Mouse (Mus musculus): ENCODE measurements around the gene Sptan1. TPM values are rescaled to one million over a fixed set of nuclear protein-coding genes. Genes with fewer than 3 reads are reported as not detected.
"Not testable (repeated sequence)": the region's sequence is repeated elsewhere in the genome, so short reads cannot be mapped to it uniquely, and the experiment has no call there.

Gene Sptan1
- polyA plus RNA-seq, 1 experiment from 2014 or later, result 115 TPM

- peak within 1 kb of the TSS; percentile 94 for H3K27ac ChIP-seq (ENCODE audit: low read length)
- TF ChIP-seq CTCF (IDR thresholded peaks at IDR 0.05), result no peak; the same call in 1 of the 2 replicates
- TF ChIP-seq EP300 (IDR thresholded peaks at IDR 0.05), result peak; percentile 34; the same call in 1 of the 2 replicates
- peak; percentile 98 for ATAC-seq
- H3K9me3 ChIP-seq (ENCODE audit: low read length), result no peaks in the 10 kb centered on the region
- H3K9ac ChIP-seq (replicated peaks; ENCODE audit: low read depth), result peak within 1 kb of the TSS; percentile 69
- DNase-seq (ENCODE audit: low spot score), result peak; percentile 97
- WGBS, result 2% methylated on average over 54 of the region's 54 CpGs
- peak within 1 kb of the TSS; percentile 81 for H3K4me2 ChIP-seq (replicated peaks; ENCODE audit: low read depth, low read length)
- H3K4me3 ChIP-seq (ENCODE audit: low read depth, low read length), result peak within 1 kb of the TSS; percentile 57
- no peaks in the 10 kb centered on the region; the same call in 1 of the 2 replicates for H3K4me1 ChIP-seq (ENCODE audit: insufficient read depth, low read depth, low read length)
- H3K27me3 ChIP-seq (replicated peaks; ENCODE audit: insufficient read depth, low read length), result no peaks in the 10 kb centered on the region
- no peaks in the 10 kb centered on the region for H3K36me3 ChIP-seq (ENCODE audit: insufficient read depth, low read length)
Observed at GRCm38 (mm10) chr2:30048699-30049388, 83.5 kb downstream of the Sptan1 start, which contains the start of gene Wdr34. Wdr34 (minus strand) TSS chr2:30048881.

- no peak for ATAC-seq
- Histone ChIP-seq H3K4me2 (replicated peaks; ENCODE audit: low read depth, low read length) (no peak overlapping the region), H3K27ac (ENCODE audit: low read length) (no peak overlapping the region), H3K36me3 (ENCODE audit: insufficient read depth, low read length) (no peaks in the 10 kb centered on the region), H3K27me3 (replicated peaks; ENCODE audit: insufficient read depth, low read length) (no peaks in the 10 kb centered on the region), H3K9ac (replicated peaks; ENCODE audit: low read depth) (no peak overlapping the region), H3K4me1 (ENCODE audit: insufficient read depth, low read depth, low read length) (no peaks in the 10 kb centered on the region; the same call in 1 of the 2 replicates), H3K9me3 (ENCODE audit: low read length) (no peaks in the 10 kb centered on the region), H3K4me3 (ENCODE audit: low read depth, low read length) (no peak overlapping the region)
- DNase-seq (ENCODE audit: low spot score), result no peak
- TF ChIP-seq CTCF (IDR thresholded peaks at IDR 0.05), result no peak
- no peak for TF ChIP-seq EP300 (IDR thresholded peaks at IDR 0.05)
- 73% methylated on average over 3 of the region's 3 CpGs for WGBS
Observed at GRCm38 (mm10) chr2:30049831-30050230, 84.5 kb downstream of the Sptan1 start.

- 36% methylated on average over 6 of the region's 6 CpGs for WGBS
- Histone ChIP-seq H3K27me3 (replicated peaks; ENCODE audit: insufficient read depth, low read length) (no peaks in the 10 kb centered on the region), H3K9ac (replicated peaks; ENCODE audit: low read depth) (no peak overlapping the region), H3K27ac (ENCODE audit: low read length) (no peak overlapping the region), H3K4me3 (ENCODE audit: low read depth, low read length) (no peak overlapping the region), H3K4me2 (replicated peaks; ENCODE audit: low read depth, low read length) (no peak overlapping the region), H3K36me3 (ENCODE audit: insufficient read depth, low read length) (no peaks in the 10 kb centered on the region), H3K9me3 (ENCODE audit: low read length) (no peaks in the 10 kb centered on the region), H3K4me1 (ENCODE audit: insufficient read depth, low read depth, low read length) (no peaks in the 10 kb centered on the region; the same call in 1 of the 2 replicates)
- TF ChIP-seq CTCF (IDR thresholded peaks at IDR 0.05) (peak; percentile 65), EP300 (IDR thresholded peaks at IDR 0.05) (no peak)
- DNase-seq (ENCODE audit: low spot score), result peak; percentile 19
- no peak for ATAC-seq
Observed at GRCm38 (mm10) chr2:30051992-30052761, 86.8 kb downstream of the Sptan1 start.

GRCm38 (mm10) chr2:30055310-30055709, 90.0 kb downstream of the Sptan1 start:
- not testable (repeated sequence) for H3K4me3 ChIP-seq (ENCODE audit: low read depth, low read length); H3K36me3 ChIP-seq (ENCODE audit: insufficient read depth, low read length); H3K4me1 ChIP-seq (ENCODE audit: insufficient read depth, low read depth, low read length); H3K4me2 ChIP-seq (replicated peaks; ENCODE audit: low read depth, low read length); H3K9me3 ChIP-seq (ENCODE audit: low read length); H3K9ac ChIP-seq (replicated peaks; ENCODE audit: low read depth); H3K27ac ChIP-seq (ENCODE audit: low read length); DNase-seq (ENCODE audit: low spot score); ATAC-seq; H3K27me3 ChIP-seq (replicated peaks; ENCODE audit: insufficient read depth, low read length)
- 90% methylated on average over 3 of the region's 3 CpGs for WGBS
- peak; percentile 30; the same call in 1 of the 2 replicates for TF ChIP-seq CTCF (IDR thresholded peaks at IDR 0.05)

- no peaks in the 10 kb centered on the region for H3K36me3 ChIP-seq (ENCODE audit: insufficient read depth, low read length)
- WGBS, result 84% methylated on average over 3 of the region's 3 CpGs
- DNase-seq (ENCODE audit: low spot score), result no peak
- no peak overlapping the region for H3K27ac ChIP-seq (ENCODE audit: low read length)
- TF ChIP-seq CTCF (IDR thresholded peaks at IDR 0.05) (no peak), EP300 (IDR thresholded peaks at IDR 0.05) (no peak)
- no peaks in the 10 kb centered on the region for H3K27me3 ChIP-seq (replicated peaks; ENCODE audit: insufficient read depth, low read length)
- no peak overlapping the region for H3K4me3 ChIP-seq (ENCODE audit: low read depth, low read length)
- H3K9me3 ChIP-seq (ENCODE audit: low read length), result no peaks in the 10 kb centered on the region
- 0 out of 2 replicates have a peak, but pooled peaks cover 3% of the 10 kb centered on the region for H3K4me1 ChIP-seq (ENCODE audit: insufficient read depth, low read depth, low read length)
- H3K4me2 ChIP-seq (replicated peaks; ENCODE audit: low read depth, low read length), result no peak overlapping the region
- no peak overlapping the region for H3K9ac ChIP-seq (replicated peaks; ENCODE audit: low read depth)
- ATAC-seq, result no peak
Observed at GRCm38 (mm10) chr2:30056736-30057135, 91.4 kb downstream of the Sptan1 start.

- 40% methylated on average over 12 of the region's 12 CpGs for WGBS
- peak; percentile 38 for DNase-seq (ENCODE audit: low spot score)
- no peak within 1 kb of the TSS for H3K27ac ChIP-seq (ENCODE audit: low read length)
- no peak within 1 kb of the TSS for H3K4me3 ChIP-seq (ENCODE audit: low read depth, low read length)
- H3K9me3 ChIP-seq (ENCODE audit: low read length), result no peaks in the 10 kb centered on the region
- H3K27me3 ChIP-seq (replicated peaks; ENCODE audit: insufficient read depth, low read length), result no peaks in the 10 kb centered on the region
- 0 out of 2 replicates have a peak, but pooled peaks cover 3% of the 10 kb centered on the region for H3K4me1 ChIP-seq (ENCODE audit: insufficient read depth, low read depth, low read length)
- H3K4me2 ChIP-seq (replicated peaks; ENCODE audit: low read depth, low read length), result no peak within 1 kb of the TSS
- no peak for ATAC-seq
- no peak for TF ChIP-seq CTCF (IDR thresholded peaks at IDR 0.05)
- TF ChIP-seq EP300 (IDR thresholded peaks at IDR 0.05), result no peak
- no peaks in the 10 kb centered on the region for H3K36me3 ChIP-seq (ENCODE audit: insufficient read depth, low read length)
- no peak within 1 kb of the TSS for H3K9ac ChIP-seq (replicated peaks; ENCODE audit: low read depth)
Observed at GRCm38 (mm10) chr2:30057223-30057904, 92.0 kb downstream of the Sptan1 start, which contains the start of gene Set. Set (plus strand) TSS chr2:30057378.

All from lung, postnatal 0 days (tissue).